11 mouse cellular contexts compared by ENCODE assay signal in the genomic region with DNA sequence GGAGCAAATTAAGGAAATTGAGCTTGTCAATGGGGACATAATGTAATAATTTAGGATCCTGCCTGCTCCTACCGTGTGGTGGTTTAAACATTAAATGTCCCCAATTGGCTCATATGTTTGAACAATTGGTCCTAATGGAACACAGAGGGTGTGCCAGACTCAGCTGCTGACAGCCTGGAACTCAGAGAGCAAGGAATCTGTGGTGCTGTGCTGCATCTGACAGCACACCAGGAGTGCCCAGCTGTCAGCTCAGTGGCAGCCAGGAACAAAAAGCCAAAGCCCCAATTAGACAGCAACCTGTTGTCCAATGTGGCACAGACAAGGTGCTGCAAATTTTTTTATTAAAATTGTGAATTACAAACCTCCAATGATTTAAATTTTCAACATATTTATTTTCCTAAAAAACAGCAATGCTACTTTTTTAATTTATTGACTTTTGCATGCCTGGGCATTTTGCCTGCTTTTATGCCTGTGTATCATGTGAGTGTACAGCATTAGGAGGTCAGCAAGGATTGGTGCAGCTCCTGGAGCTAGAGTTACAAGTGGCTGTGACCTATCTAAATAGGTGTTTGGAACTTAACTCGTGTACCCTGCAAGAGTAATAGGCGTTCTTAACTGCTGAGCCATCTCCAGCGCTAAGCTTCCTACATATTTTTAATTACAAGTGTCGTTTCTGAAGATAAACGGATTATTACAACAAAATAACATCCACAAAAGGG.
DNase-seq lines count a peak whose midpoint lies in the region; ATAC-seq lines count a peak whose summit lies in the region.
"Had no signal": no experiment of that assay in that cellular context is flagged by ENCODE, and none has a peak within 500 bp of the region (broad histone marks: within the 10 kb centered on the region; RNA-seq: fewer than 3 reads in every experiment).

No protein-coding gene starts in this region.

- no peaks in the 10 kb centered on the region for H3K9me3 ChIP-seq in hindbrain, embryonic 14.5 days (ENCODE audit: control insufficient read depth, low read length)

- no peak overlapping the region for H3K4me3 ChIP-seq in hindbrain, embryonic 14.5 days (replicated peaks; ENCODE audit: low read length)

- DNase-seq in retina, embryonic 14.5 days (ENCODE audit: low spot score), result peak; percentile 11
- DNase-seq in retina, postnatal 1 day, result no peak
- DNase-seq in hindbrain, embryonic 14.5 days (ENCODE audit: low spot score), result peak; percentile 50
- peak; percentile 52 to 59 for DNase-seq in layer of hippocampus, postnatal 36 days
- no peak for DNase-seq in c-Kit-positive CD71-positive TER-119-positive erythroid progenitor cells, embryonic 14.5 days (ENCODE audit: low spot score)
- DNase-seq in kidney, postnatal 25 days, result no peak
- no peak for DNase-seq in thymus, postnatal 25 days
- DNase-seq: cerebellum, postnatal 36 days; heart, adult 18-20 months; lung, embryonic 14.5 days; right cerebral cortex, adult 18-20 months had no signal

- no peaks in the 10 kb centered on the region for H3K27me3 ChIP-seq in hindbrain, embryonic 14.5 days (ENCODE audit: control insufficient read depth, insufficient read depth, low read length)

- H3K4me2 ChIP-seq in hindbrain, embryonic 14.5 days (replicated peaks), result no peak overlapping the region
- H3K4me2 ChIP-seq: lung, embryonic 14.5 days had no signal

- 61% methylated on average over 6 of the region's 6 CpGs for WGBS in hindbrain, embryonic 14.5 days

- peak; percentile 80 for ATAC-seq in hindbrain, embryonic 14.5 days (ENCODE audit: low FRiP score)

- H3K4me1 ChIP-seq in hindbrain, embryonic 14.5 days (replicated peaks; ENCODE audit: control insufficient read depth, insufficient read depth, low read length), result 0 out of 2 replicates have a peak, but pooled peaks cover 3% of the 10 kb centered on the region

- no peaks in the 10 kb centered on the region for H3K36me3 ChIP-seq in hindbrain, embryonic 14.5 days (replicated peaks; ENCODE audit: control insufficient read depth, insufficient read depth)

- H3K27ac ChIP-seq in hindbrain, embryonic 14.5 days, result no peak overlapping the region

- H3K9ac ChIP-seq in hindbrain, embryonic 14.5 days, result no peak overlapping the region
- H3K9ac ChIP-seq: lung, embryonic 14.5 days had no signal

Comparison
In these comparisons a context has a peak if more than half of its experiments do, and no peak if none do; other contexts are left out.
1. DNase-seq: peak in retina, embryonic 14.5 days (single experiment), hindbrain, embryonic 14.5 days (single experiment) and layer of hippocampus, postnatal 36 days (2 of 2); none in retina, postnatal 1 day (single experiment), c-Kit-positive CD71-positive TER-119-positive erythroid progenitor cells, embryonic 14.5 days (single experiment), kidney, postnatal 25 days (0 of 2) and thymus, postnatal 25 days (single experiment).